Mouse (Mus musculus) brain, embryonic 14.5 days (tissue): ENCODE measurements at regions not wholly inside any gene's neighbourhood (a gene's known extent, or its start where the extent isn't known, plus 50 kb on each side); places are given as distances from the start of the nearest gene placed in this dataset.

Source experiments
- CTCF ChIP-seq: fragments of 200-500 bp; IDR thresholded peaks from 2 replicates; pipeline ENCODE4 v1.5.1; 2012; ENCODE audit warnings: inconsistent platforms, mild to moderate bottlenecking, moderate library complexity, borderline replicate concordance; ENCODE audit not compliant: insufficient read depth, insufficient read length; ENCODE audit errors: extremely low read depth
- POLR2A ChIP-seq: fragments of 200-500 bp; IDR thresholded peaks from 2 replicates; pipeline ENCODE4 v1.6.1; 2012; ENCODE audit warnings: mild to moderate bottlenecking, inconsistent platforms, borderline replicate concordance; ENCODE audit not compliant: poor library complexity, insufficient read depth, insufficient read length, severe bottlenecking; ENCODE audit errors: extremely low read depth

DNA sequence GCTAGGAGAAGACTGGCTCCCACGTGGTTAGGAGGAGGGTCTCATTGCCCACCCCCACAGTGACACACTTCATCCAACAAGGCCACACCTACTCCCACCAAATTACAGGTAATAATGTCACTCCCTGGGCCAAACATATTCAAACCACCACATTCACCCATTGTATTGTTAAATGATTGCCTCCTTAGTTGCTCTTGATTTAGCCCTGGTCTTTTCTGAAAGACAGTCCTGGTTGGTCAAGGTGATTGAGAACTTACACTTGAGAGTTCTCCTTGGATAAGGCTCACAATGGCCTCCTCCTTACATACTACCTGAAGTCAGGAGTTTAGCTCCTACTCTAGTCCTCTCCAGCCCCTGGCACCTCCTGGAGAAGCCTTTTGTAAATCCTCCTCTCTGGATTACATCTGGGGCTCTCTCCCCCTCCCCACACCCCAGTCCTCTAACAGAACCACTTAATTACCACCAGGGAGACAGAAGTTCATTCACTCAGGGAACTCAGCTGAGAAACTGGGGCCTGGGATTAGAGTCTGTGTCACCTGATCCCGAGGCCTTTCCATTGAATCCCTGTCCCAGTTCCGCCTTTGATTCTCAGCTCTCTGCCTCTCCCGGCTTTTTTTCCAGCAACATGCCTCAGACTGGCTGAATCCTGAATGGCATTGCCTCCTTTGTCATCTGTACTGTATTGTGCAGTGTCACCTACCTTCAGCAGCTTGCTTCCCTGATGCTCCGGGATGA lies 122.3 kb upstream of the Tle3 start:
- TF ChIP-seq POLR2A (no peak), CTCF (no peak)
